Mouse (Mus musculus) hindbrain, embryonic 14.5 days (tissue): ENCODE measurements around the gene Ticrr. TPM values are rescaled to one million over a fixed set of nuclear protein-coding genes. Genes with fewer than 3 reads are reported as not detected.

Experiments
- ATAC-seq: fragments of 200-750 bp; cut with Nextera tagmentation; 2 replicates; pipeline ENCODE4 v1.8.0; 2017; ENCODE audit warnings: moderate number of reproducible peaks, mild to moderate bottlenecking, moderate TSS enrichment, moderate library complexity; ENCODE audit not compliant: low FRiP score
- DNase-seq: peaks from one replicate; pipeline ENCODE4 v3.0.0-alpha.2; 2015; ENCODE audit warnings: low spot score
- H3K27ac ChIP-seq: fragments of 300-500 bp; sonication (generic); 2 replicates; pipeline ENCODE4 v1.5.1; 2014; ENCODE audit warnings: mild to moderate bottlenecking, moderate library complexity
- H3K27me3 ChIP-seq: fragments of 300-500 bp; sonication (generic); 2 replicates; pipeline ENCODE4 v1.6.1; 2014; ENCODE audit warnings: mild to moderate bottlenecking, low read length, mixed read lengths; ENCODE audit not compliant: control insufficient read depth, insufficient read depth
- H3K36me3 ChIP-seq: fragments of 300-500 bp; sonication (generic); replicated peaks from 2 replicates; pipeline ENCODE4 v1.6.1; 2014; ENCODE audit not compliant: control insufficient read depth, insufficient read depth
- H3K4me1 ChIP-seq: fragments of 300-500 bp; sonication (generic); replicated peaks from 2 replicates; pipeline ENCODE4 v1.6.1; 2014; ENCODE audit warnings: antibody characterized with exemption, low read length, mixed read lengths; ENCODE audit not compliant: control insufficient read depth, insufficient read depth
- H3K4me2 ChIP-seq: fragments of 300-500 bp; sonication (generic); replicated peaks from 2 replicates; pipeline ENCODE4 v1.6.1; 2014; ENCODE audit warnings: mild to moderate bottlenecking, moderate library complexity
- H3K4me3 ChIP-seq: fragments of 300-500 bp; sonication (generic); replicated peaks from 2 replicates; pipeline ENCODE4 v1.5.1; 2014; ENCODE audit warnings: mild to moderate bottlenecking, low read length
- H3K9ac ChIP-seq: fragments of 300-500 bp; sonication (generic); 2 replicates; pipeline ENCODE4 v1.6.1; 2014
- H3K9me3 ChIP-seq: fragments of 300-500 bp; sonication (generic); 2 replicates; pipeline ENCODE4 v1.6.1; 2016; ENCODE audit warnings: low read length; ENCODE audit not compliant: control insufficient read depth
- WGBS: fragments of 180-500 bp; shearing (Covaris S2); extraction: QIAGEN DNeasy Blood & Tissue Kit; methylation state at CpG from one replicate; pipeline ENCODE4 v1.1.7; 2014; 5-methylcytosine and 5-hydroxymethylcytosine counted together
- polyA plus RNA-seq: library from polyadenylated mRNA; unstranded; fragments of >200 nt; fragmentation: Nextera tagmentation; extraction: Ambion mirVana; gene quantifications from 2 replicates; pipeline ENCODE4 v1.2.1, GENCODE M21; 2014

The Ticrr gene
- polyA plus RNA-seq, 1 experiment from 2014 or later: 1.8 TPM

- Histone ChIP-seq H3K27ac (no peak overlapping the region), H3K36me3 (no peaks in the 10 kb centered on the region), H3K9ac (no peak overlapping the region), H3K4me3 (no peak overlapping the region), H3K4me1 (no peaks in the 10 kb centered on the region), H3K4me2 (no peak overlapping the region), H3K27me3 (no peaks in the 10 kb centered on the region), H3K9me3 (no peaks in the 10 kb centered on the region)
- DNase-seq (no peak), ATAC-seq (no peak)
- WGBS: 77% methylated on average over 5 of the region's 5 CpGs
These were observed 33.8 kb upstream of the Ticrr start for GRCm38 (mm10) chr7:79626170-79626569.

GRCm38 (mm10) chr7:79628271-79628913, 31.6 kb upstream of the Ticrr start:
- ATAC-seq (no peak), DNase-seq (no peak)
- 77% methylated on average over 4 of the region's 4 CpGs for whole genome bisulfite sequencing
- H3K4me3 ChIP-seq: no peak overlapping the region
- no peak overlapping the region for H3K27ac ChIP-seq
- H3K4me2 ChIP-seq: no peak overlapping the region
- H3K27me3 ChIP-seq: no peaks in the 10 kb centered on the region
- H3K9me3 ChIP-seq: no peaks in the 10 kb centered on the region
- H3K9ac ChIP-seq: no peak overlapping the region
- no peaks in the 10 kb centered on the region for H3K36me3 ChIP-seq
- no peaks in the 10 kb centered on the region for H3K4me1 ChIP-seq

DNA sequence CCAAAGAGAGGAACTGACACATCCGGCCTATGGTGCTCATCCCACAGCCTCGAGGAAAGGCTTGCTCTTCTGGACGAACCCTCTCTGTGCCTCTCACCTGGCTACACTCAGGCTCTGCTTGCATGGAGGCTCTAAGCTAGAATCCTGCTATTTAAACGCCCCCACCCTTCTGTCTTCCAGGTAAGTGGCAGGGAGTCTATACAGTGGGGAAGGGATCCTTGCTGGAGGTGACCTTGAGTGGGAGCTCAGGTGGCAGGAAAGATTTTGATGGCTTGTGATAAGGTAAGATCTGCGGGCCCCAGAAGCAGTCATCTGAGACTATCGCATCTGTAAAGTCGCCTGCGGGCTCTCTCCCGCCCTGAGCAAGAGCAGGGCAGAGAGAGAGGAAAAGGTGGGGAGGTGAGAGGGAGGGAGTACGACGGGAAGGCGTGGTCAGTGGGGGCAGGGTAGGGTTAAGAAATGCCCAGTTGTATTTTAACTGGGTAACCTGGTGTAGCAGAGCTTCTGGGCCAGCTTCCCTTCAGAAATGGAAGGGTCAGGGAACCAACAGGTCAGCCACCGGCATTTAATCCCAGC, 28.1 kb upstream of the Ticrr start:
- 31% methylated on average over 12 of the region's 13 CpGs for WGBS
- Histone ChIP-seq H3K27me3 (no peaks in the 10 kb centered on the region), H3K9ac (no peak overlapping the region), H3K36me3 (no peaks in the 10 kb centered on the region), H3K4me2 (no peak overlapping the region), H3K9me3 (no peaks in the 10 kb centered on the region), H3K4me1 (no peaks in the 10 kb centered on the region), H3K27ac (no peak overlapping the region), H3K4me3 (no peak overlapping the region)
- no peak for DNase-seq
- ATAC-seq: no peak

GRCm38 (mm10) chr7:79647233-79647632, 12.8 kb upstream of the Ticrr start:
- ATAC-seq: no peak
- H3K9ac ChIP-seq: no peak overlapping the region
- no peaks in the 10 kb centered on the region for H3K27me3 ChIP-seq
- 90% methylated on average over 3 of the region's 3 CpGs for WGBS
- no peak for DNase-seq
- no peaks in the 10 kb centered on the region for H3K9me3 ChIP-seq
- no peak overlapping the region for H3K4me2 ChIP-seq
- no peaks in the 10 kb centered on the region for H3K4me1 ChIP-seq
- no peak overlapping the region for H3K4me3 ChIP-seq
- no peaks in the 10 kb centered on the region for H3K36me3 ChIP-seq
- H3K27ac ChIP-seq: no peak overlapping the region

DNA sequence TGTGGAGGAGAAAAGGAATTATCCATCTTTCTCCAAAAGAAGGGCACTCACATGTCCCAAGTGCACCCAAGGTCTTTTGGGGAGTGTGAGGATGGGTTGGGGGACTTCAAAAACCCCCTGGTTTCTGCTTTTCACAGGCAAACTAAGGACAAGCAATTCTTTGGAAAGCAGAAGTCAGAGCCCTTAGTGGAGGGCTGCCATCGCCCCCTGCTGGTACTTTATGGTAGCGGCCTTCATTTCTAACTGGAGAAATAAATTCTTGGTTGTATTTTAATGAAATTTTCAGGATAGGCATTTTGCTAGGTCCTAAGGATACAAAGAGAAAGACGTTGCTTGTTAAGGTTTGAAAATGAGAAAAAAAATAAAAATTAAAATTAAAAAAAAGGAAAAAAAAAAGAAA, 11.0 kb upstream of the Ticrr start:
- WGBS: 12% methylated on average over 3 of the region's 3 CpGs
- ATAC-seq (no peak), DNase-seq (peak; percentile 83)
- H3K4me1 ChIP-seq: no peaks in the 10 kb centered on the region
- no peak overlapping the region for H3K4me2 ChIP-seq
- no peaks in the 10 kb centered on the region for H3K36me3 ChIP-seq
- no peak overlapping the region for H3K27ac ChIP-seq
- H3K27me3 ChIP-seq: no peaks in the 10 kb centered on the region
- no peak overlapping the region for H3K9ac ChIP-seq
- H3K4me3 ChIP-seq: no peak overlapping the region
- no peaks in the 10 kb centered on the region for H3K9me3 ChIP-seq

- Histone ChIP-seq H3K4me2 (no peak overlapping the region), H3K4me1 (no peaks in the 10 kb centered on the region), H3K27me3 (no peaks in the 10 kb centered on the region), H3K4me3 (no peak overlapping the region), H3K27ac (no peak overlapping the region), H3K9me3 (no peaks in the 10 kb centered on the region), H3K36me3 (no peaks in the 10 kb centered on the region), H3K9ac (no peak overlapping the region)
- no peak for ATAC-seq
- no peak for DNase-seq
- 97% methylated on average over 1 of the region's 1 CpGs for WGBS
These were observed 5.8 kb upstream of the Ticrr start for GRCm38 (mm10) chr7:79654185-79654584.

DNA sequence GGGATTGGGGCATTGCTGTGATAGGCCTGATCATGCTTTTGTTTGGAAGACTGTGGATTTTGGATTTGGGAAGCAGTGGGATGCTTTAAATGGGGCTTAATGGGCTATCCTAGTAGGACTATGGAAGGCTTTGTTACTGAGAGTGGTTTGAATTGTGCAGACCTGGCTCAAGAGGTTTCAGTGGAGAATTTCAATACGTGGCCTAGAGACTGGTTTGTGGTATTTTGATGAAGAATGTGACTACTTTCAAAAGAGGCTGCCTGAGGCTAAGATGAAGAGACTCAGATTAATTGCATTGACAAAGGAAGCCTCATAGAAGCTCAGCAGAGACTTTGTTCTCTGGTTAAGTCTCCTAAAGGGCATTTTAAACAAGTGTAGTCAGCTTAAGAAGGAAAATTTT, 5.4 kb upstream of the Ticrr start:
- no peaks in the 10 kb centered on the region for H3K27me3 ChIP-seq
- WGBS: 22% methylated on average over 1 of the region's 1 CpGs
- H3K9ac ChIP-seq: no peak overlapping the region
- H3K4me1 ChIP-seq: 0 out of 2 replicates have a peak, but pooled peaks cover 3% of the 10 kb centered on the region
- no peaks in the 10 kb centered on the region for H3K9me3 ChIP-seq
- H3K4me2 ChIP-seq: no peak overlapping the region
- DNase-seq (no peak), ATAC-seq (no peak)
- H3K4me3 ChIP-seq: no peak overlapping the region
- H3K36me3 ChIP-seq: no peaks in the 10 kb centered on the region
- H3K27ac ChIP-seq: no peak overlapping the region

DNA sequence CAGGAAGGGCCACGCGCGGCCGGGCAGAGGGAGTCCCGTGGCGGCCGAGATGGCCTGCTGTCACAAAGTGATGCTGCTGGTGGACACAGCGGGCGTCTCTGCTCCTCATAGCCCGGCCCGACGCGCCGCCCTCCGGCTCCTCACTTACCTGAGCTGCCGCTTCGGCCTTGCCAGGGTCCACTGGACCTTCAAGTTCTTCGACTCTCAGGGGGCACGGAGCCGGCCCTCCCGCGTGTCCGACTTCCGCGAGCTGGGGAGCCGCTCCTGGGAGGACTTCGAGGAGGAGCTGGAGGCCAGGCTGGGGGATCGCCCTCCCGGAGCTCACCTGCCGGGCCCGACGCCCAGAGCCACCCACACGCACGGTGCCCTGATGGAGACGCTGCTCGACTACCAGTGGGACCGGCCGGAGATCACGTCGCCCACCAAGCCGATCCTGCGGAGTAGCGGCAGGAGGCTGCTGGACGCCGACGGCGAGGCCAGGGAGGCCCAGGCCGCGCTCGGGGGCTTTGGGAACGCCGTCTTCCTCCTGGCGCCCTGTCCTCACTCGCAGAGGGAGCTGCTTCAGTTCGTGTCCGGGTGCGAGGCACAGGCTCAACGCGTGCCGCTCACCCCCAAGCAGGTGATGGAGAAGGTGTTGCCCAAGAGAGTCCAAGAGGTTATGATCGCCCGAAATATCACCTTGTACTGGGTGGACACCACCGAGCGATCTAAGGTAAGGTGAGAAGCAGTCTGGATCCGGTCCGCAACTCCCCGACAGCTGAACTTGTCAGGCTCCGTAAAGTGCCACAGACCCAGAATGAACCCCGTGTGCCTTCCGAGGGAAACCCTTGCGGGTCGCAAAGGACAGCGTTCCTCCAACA, 525 bp downstream of the Ticrr start:
- peak; percentile 43; the same call in 1 of the 2 replicates for ATAC-seq
- Histone ChIP-seq H3K4me1 (peaks cover 10% of the 10 kb centered on the region), H3K9ac (peak overlapping the region; percentile 53), H3K36me3 (no peaks in the 10 kb centered on the region), H3K4me2 (peak overlapping the region; percentile 86), H3K4me3 (peak overlapping the region; percentile 87), H3K9me3 (no peaks in the 10 kb centered on the region), H3K27me3 (no peaks in the 10 kb centered on the region), H3K27ac (no peak overlapping the region)
- DNase-seq: no peak
- WGBS: under 1% methylated on average over 72 of the region's 73 CpGs

DNA sequence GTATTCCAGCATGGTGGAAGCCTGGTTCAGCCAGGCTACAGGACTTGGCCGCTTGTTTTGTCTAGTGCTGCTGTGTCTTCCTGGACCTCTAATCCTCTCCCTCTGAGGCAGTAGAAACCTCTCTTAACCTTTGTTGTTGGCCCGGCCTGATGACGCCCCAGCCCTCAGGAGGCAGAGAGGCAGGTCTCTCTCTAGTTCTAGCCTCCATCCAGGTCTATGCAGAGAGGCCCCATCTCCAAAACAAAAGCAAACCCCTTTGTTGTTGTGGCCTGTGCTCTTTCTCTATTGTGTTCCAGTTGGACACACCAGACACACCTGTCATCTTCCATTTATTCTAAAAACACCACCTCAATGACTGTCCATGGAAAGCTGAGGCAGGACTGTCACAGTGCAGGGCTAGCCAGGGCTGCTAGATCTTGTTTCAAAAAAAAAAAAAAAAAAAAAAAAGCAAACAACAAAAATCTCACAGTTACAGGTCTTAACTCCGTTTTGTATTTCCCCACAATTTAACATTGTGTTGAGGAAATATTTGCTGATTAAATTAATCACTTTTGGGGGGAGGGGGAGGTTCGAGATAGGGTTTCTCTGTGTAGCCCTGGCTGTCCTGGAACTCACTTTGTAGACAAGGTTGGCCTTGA, 1.4 kb downstream of the Ticrr start:
- Histone ChIP-seq H3K9ac (peak overlapping the region; percentile 36), H3K4me1 (peaks cover 10% of the 10 kb centered on the region), H3K4me2 (peak overlapping the region; percentile 86), H3K27ac (no peak overlapping the region), H3K4me3 (peak overlapping the region; percentile 87), H3K27me3 (no peaks in the 10 kb centered on the region), H3K9me3 (no peaks in the 10 kb centered on the region), H3K36me3 (no peaks in the 10 kb centered on the region)
- WGBS: 18% methylated on average over 5 of the region's 5 CpGs
- ATAC-seq (no peak), DNase-seq (no peak)
